10 mouse cellular contexts compared by ENCODE assay signal in the genomic region with DNA sequence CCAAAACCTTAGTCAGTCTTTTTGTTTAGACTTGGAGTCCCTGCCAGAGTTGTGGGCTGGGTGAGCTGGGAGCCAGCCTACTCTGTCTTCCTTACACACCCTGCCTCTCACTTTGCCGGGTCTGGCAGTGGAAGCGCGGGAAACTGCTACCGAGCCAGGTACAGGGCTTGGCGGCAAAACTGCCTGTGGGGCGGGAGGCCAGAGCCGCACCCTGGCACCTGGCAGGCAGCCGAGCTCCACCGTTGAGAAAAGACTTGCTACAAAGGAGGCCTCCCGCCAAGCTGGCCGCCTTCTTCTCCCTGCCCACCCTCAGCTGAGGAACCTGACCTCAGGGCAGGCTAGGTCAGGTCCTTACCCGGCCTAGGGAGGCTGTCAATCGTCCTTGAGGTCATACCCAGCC. TPM values are rescaled to one million over a fixed set of nuclear protein-coding genes. Genes with fewer than 3 reads are reported as not detected.
DNase-seq lines count a peak whose midpoint lies in the region; TF ChIP-seq lines count a peak whose summit lies in the region.
"Had no signal": no experiment of that assay in that cellular context is flagged by ENCODE, and none has a peak within 500 bp of the region (broad histone marks: within the 10 kb centered on the region; RNA-seq: fewer than 3 reads in every experiment).

No protein-coding gene starts in this region.

- TF ChIP-seq CTCF in layer of hippocampus, adult 2 months (conservative IDR thresholded peaks at IDR 0.05), result no peak

- no peak overlapping the region for H3K4me3 ChIP-seq in layer of hippocampus, adult 2 months
- H3K4me3 ChIP-seq: limb, embryonic 12.5 days had no signal

- DNase-seq in adrenal gland, postnatal 10 days, result peak; percentile 41
- no peak for DNase-seq in adrenal gland, adult 8-10 months
- peak; percentile 73 for DNase-seq in spleen, adult 12 weeks (ENCODE audit: low spot score)
- no peak for DNase-seq in spleen, adult 18-20 months
- peak; percentile 44 for DNase-seq in ovary, postnatal 10 days (ENCODE audit: low spot score)
- peak; percentile 73 for DNase-seq in urinary bladder, postnatal 36 days (ENCODE audit: low spot score in 2 of 2)
- DNase-seq in layer of hippocampus, adult 2 months (ENCODE audit: low spot score in 2 of 2), result no peak
- no peak for DNase-seq in thymus, postnatal 14 days

- H3K27ac ChIP-seq in layer of hippocampus, adult 2 months, result no peak overlapping the region
- H3K27ac ChIP-seq: limb, embryonic 12.5 days had no signal

RNA-seq across cellular contexts. Expression of gene Bmp8b, which starts 24.2 kb away (rescaled TPM):
- total RNA-seq in adrenal gland, postnatal 10 days (2021), result not detected
- total RNA-seq in adrenal gland, adult 8-10 months (2022), result under 1 TPM; 0.12 to 0.70 (median 0.30) TPM
- total RNA-seq in layer of hippocampus, adult 2 months (2021), result under 1 TPM; 0.20 to 0.29 TPM
- total RNA-seq: adrenal gland, postnatal 36 days had no signal

RNA-seq across cellular contexts. Expression of gene Oxct2b, which starts 35.3 kb away (rescaled TPM):
- total RNA-seq in adrenal gland, postnatal 10 days (2021), result not detected
- under 1 TPM in 1 of 4 experiments, not detected in 3; 0.18 TPM for total RNA-seq in adrenal gland, adult 8-10 months (2022)
- total RNA-seq in layer of hippocampus, adult 2 months (2021), result not detected
- total RNA-seq: adrenal gland, postnatal 36 days had no signal

RNA-seq across cellular contexts. Expression of gene Ppie, which starts 59.0 kb away (rescaled TPM):
- total RNA-seq in adrenal gland, postnatal 10 days (2021), result 10 to 100 TPM; 42.5 to 43.1 TPM
- total RNA-seq in adrenal gland, adult 8-10 months (2022), result 10 to 100 TPM; 55.8 to 65.6 (median 58.6) TPM
- 10 to 100 TPM; 21.5 to 21.9 TPM for total RNA-seq in layer of hippocampus, adult 2 months (2021)

Comparison
In these comparisons a context has a peak if more than half of its experiments do, and no peak if none do; other contexts are left out.
1. DNase-seq: peak in adrenal gland, postnatal 10 days (single experiment), spleen, adult 12 weeks (single experiment), ovary, postnatal 10 days (single experiment) and urinary bladder, postnatal 36 days (2 of 2); none in adrenal gland, adult 8-10 months (single experiment), spleen, adult 18-20 months (0 of 2), layer of hippocampus, adult 2 months (0 of 2) and thymus, postnatal 14 days (single experiment).